Mouse (Mus musculus) CH12.LX (cell line): Measurements from ENCODE around the gene Xpo4. TPM values are rescaled to one million over a fixed set of nuclear protein-coding genes. Genes with fewer than 3 reads are reported as not detected.
A peak's percentile ranks its signal among the peaks of the same experiment; 100 is the strongest.

ENCODE experiments used
- DNase-seq: peaks from one replicate; pipeline ENCODE4 v3.0.0-alpha.2; 2013; ENCODE audit errors: extremely low read depth
- H3K27ac ChIP-seq: 2 replicates; pipeline ENCODE4 v1.5.1; 2012; ENCODE audit warnings: low read depth, mild to moderate bottlenecking, control low read depth, moderate library complexity; ENCODE audit not compliant: insufficient read depth
- H3K27me3 ChIP-seq: replicated peaks from 2 replicates; pipeline ENCODE3; 2012; ENCODE audit warnings: inconsistent platforms
- H3K36me3 ChIP-seq, 2 experiments: replicated peaks in 1 of 2; 2 replicates each; pipeline versions ENCODE3 to v1.6.1; 2012; ENCODE audit warnings: inconsistent platforms in 1 of 2, low read length in 1 of 2, mild to moderate bottlenecking in 1 of 2, mixed read lengths in 1 of 2, moderate library complexity in 1 of 2; ENCODE audit not compliant: control insufficient read depth in 1 of 2, insufficient read depth in 1 of 2
- H3K4me1 ChIP-seq, 2 experiments: 2 replicates each; pipeline ENCODE4 v1.6.1; 2012; ENCODE audit warnings: inconsistent platforms in 1 of 2, moderate library complexity in 1 of 2; ENCODE audit not compliant: insufficient read depth in 2 of 2, control insufficient read depth in 1 of 2
- H3K4me2 ChIP-seq: 2 replicates; pipeline ENCODE4 v1.6.1; 2012; ENCODE audit warnings: low read depth, mild to moderate bottlenecking, control low read depth; ENCODE audit not compliant: poor library complexity, insufficient read depth, severe bottlenecking
- H3K4me3 ChIP-seq, 3 experiments: fragments of 150-350 bp in 1 of 3; sonication (generic) in 1 of 3; replicated peaks in 1 of 3; 2 replicates each; pipeline versions ENCODE3 to v1.5.1; 2011 to 2012; ENCODE audit warnings: low read depth in 2 of 3, low read length in 2 of 3, mild to moderate bottlenecking in 2 of 3, moderate library complexity in 2 of 3, control low read depth in 1 of 3, improper control_type of control experiment in 1 of 3, inconsistent platforms in 1 of 3, mixed read lengths in 1 of 3; ENCODE audit not compliant: poor library complexity in 1 of 3
- H3K79me2 ChIP-seq: replicated peaks from 2 replicates; pipeline ENCODE4 v1.6.1; 2012; ENCODE audit warnings: mild to moderate bottlenecking, moderate library complexity; ENCODE audit not compliant: control insufficient read depth, poor library complexity, insufficient read depth, severe bottlenecking; ENCODE audit errors: extremely low read depth
- H3K9ac ChIP-seq: 2 replicates; pipeline ENCODE4 v1.6.1; 2012; ENCODE audit warnings: low read depth, mild to moderate bottlenecking, control low read depth, moderate library complexity; ENCODE audit not compliant: insufficient read depth
- H3K9me3 ChIP-seq: replicated peaks from 2 replicates; pipeline ENCODE3; 2012; ENCODE audit warnings: low read length, inconsistent platforms, mixed read lengths
- CHD2 ChIP-seq: IDR thresholded peaks from 2 replicates; pipeline ENCODE4 v1.6.1; 2011; ENCODE audit warnings: low read length, improper control_type of control experiment
- CTCF ChIP-seq, 2 experiments: IDR thresholded peaks in 1 of 2; conservative IDR thresholded peaks in 1 of 2; 2 replicates each; pipeline ENCODE4 v1.5.1; 2011 to 2012; ENCODE audit warnings: low read depth in 2 of 2, low read length in 2 of 2, improper control_type of control experiment in 1 of 2, inconsistent platforms in 1 of 2, mild to moderate bottlenecking in 1 of 2, moderate library complexity in 1 of 2
- EP300 ChIP-seq: IDR thresholded peaks from 2 replicates; pipeline ENCODE4 v1.6.1; 2011; ENCODE audit warnings: low read length, improper control_type of control experiment
- ETS1 ChIP-seq: conservative IDR thresholded peaks from 2 replicates; pipeline ENCODE4 v1.6.1; 2012; ENCODE audit warnings: low read depth, mild to moderate bottlenecking, inconsistent platforms, low read length, improper control_type of control experiment, moderate library complexity
- GABPA ChIP-seq: IDR thresholded peaks from 2 replicates; pipeline ENCODE4 v1.6.1; 2012; ENCODE audit warnings: low read depth, low read length, improper control_type of control experiment, inconsistent platforms; ENCODE audit not compliant: insufficient replicate concordance
- JUN ChIP-seq: IDR thresholded peaks from 2 replicates; pipeline ENCODE4 v1.6.1; 2011; ENCODE audit warnings: low read depth, mild to moderate bottlenecking, low read length, improper control_type of control experiment, moderate library complexity; ENCODE audit not compliant: insufficient read depth
- JUND ChIP-seq: conservative IDR thresholded peaks from 2 replicates; pipeline ENCODE4 v1.6.1; 2011; ENCODE audit warnings: low read depth, low read length, improper control_type of control experiment
- MEF2A ChIP-seq: IDR thresholded peaks from 2 replicates; pipeline ENCODE4 v1.6.1; 2014; ENCODE audit warnings: low read depth, mild to moderate bottlenecking, inconsistent platforms, low read length, improper control_type of control experiment, borderline replicate concordance
- PAX5 ChIP-seq: IDR thresholded peaks from 2 replicates; pipeline ENCODE4 v1.6.1; 2012; ENCODE audit warnings: low read length, inconsistent platforms, mixed read lengths
- RAD21 ChIP-seq: IDR thresholded peaks from 2 replicates; pipeline ENCODE4 v1.6.1; 2011; ENCODE audit warnings: low read depth, mild to moderate bottlenecking, low read length, improper control_type of control experiment, moderate library complexity
- SIN3A ChIP-seq: IDR thresholded peaks from 2 replicates; pipeline ENCODE4 v1.6.1; 2012; ENCODE audit warnings: low read length, improper control_type of control experiment, inconsistent platforms
- SMC3 ChIP-seq: IDR thresholded peaks from 2 replicates; pipeline ENCODE4 v1.6.1; 2011; ENCODE audit warnings: low read depth, low read length, improper control_type of control experiment
- ZC3H11A ChIP-seq: IDR thresholded peaks from 2 replicates; pipeline ENCODE4 v1.6.1; 2012; ENCODE audit warnings: low read depth, mild to moderate bottlenecking, inconsistent platforms, low read length, improper control_type of control experiment
- ZNF384 ChIP-seq: IDR thresholded peaks from 2 replicates; pipeline ENCODE4 v1.6.1; 2012; ENCODE audit warnings: low read depth, low read length, improper control_type of control experiment, inconsistent platforms
- dilution Hi-C: fragments of 300-500 bp; cut with MboI; formaldehyde crosslinking; loops from 2 replicates; pipeline ENCODE4 v1.14.3; 2020; ENCODE audit warnings: low sequenced_read_pairs; ENCODE audit not compliant: extremely low pct_unique_long_range_greater_than_20kb, extremely low pct_ligation_motif_present
- in situ Hi-C: fragments of 300-500 bp; cut with MboI; formaldehyde crosslinking; loops from 3 replicates; pipeline ENCODE4 v1.14.3; 2019; ENCODE audit warnings: low sequenced_read_pairs, low pct_ligation_motif_present, low pct_unique_long_range_greater_than_20kb, mixed read lengths
- polyA plus RNA-seq: library from polyadenylated mRNA; unstranded; fragments of >175 nt; gene quantifications from 2 replicates; pipeline ENCODE4 v1.2.1, GENCODE M21; 2012; ENCODE audit warnings: low read depth; ENCODE audit not compliant: insufficient read length
- total RNA-seq, 2 experiments: library from RNA; depleted of rRNA; stranded (reverse); fragments of 300-350 nt in 1 of 2; fragments of >200 nt in 1 of 2; gene quantifications; 2 replicates each; pipeline ENCODE4 v1.2.3; 2012 to 2014

Gene Xpo4
- total and polyA plus RNA-seq, 3 experiments: 30.2 to 47.3 (median 43.0) TPM

- DNase-seq: no peak
- H3K4me2 ChIP-seq: no peak overlapping the region
- no peaks in the 10 kb centered on the region for H3K9me3 ChIP-seq
- no peaks in the 10 kb centered on the region for H3K79me2 ChIP-seq
- H3K36me3 ChIP-seq: no peaks in the 10 kb centered on the region
- peaks cover 2% of the 10 kb centered on the region for H3K27me3 ChIP-seq
- in situ Hi-C loops (no loop called here), dilution Hi-C loops (no loop called here)
- no peak overlapping the region for H3K4me3 ChIP-seq
- TF ChIP-seq JUN (no peak), ETS1 (no peak), RAD21 (no peak), CHD2 (no peak), MEF2A (no peak), ZNF384 (no peak), EP300 (no peak), JUND (no peak), PAX5 (no peak)
- no peak overlapping the region for H3K27ac ChIP-seq
- peaks cover 0 to 4% of the 10 kb centered on the region in 2 experiments; a peak in 1 of 4 replicates for H3K4me1 ChIP-seq
- H3K9ac ChIP-seq: no peak overlapping the region
Observed at GRCm38 (mm10) chr14:57687441-57687840, 22.2 kb upstream of the Xpo4 start.

GRCm38 (mm10) chr14:57686647-57687046, 21.4 kb upstream of the Xpo4 start:
- peaks cover 0 to 4% of the 10 kb centered on the region in 2 experiments; a peak in 1 of 4 replicates for H3K4me1 ChIP-seq
- in situ Hi-C loops: no loop called here
- DNase-seq: no peak
- no peak for TF ChIP-seq SIN3A
- dilution Hi-C loops: no loop called here
- H3K4me2 ChIP-seq: no peak overlapping the region
- peaks cover 2% of the 10 kb centered on the region for H3K27me3 ChIP-seq
- H3K4me3 ChIP-seq: no peak overlapping the region
- no peak overlapping the region for H3K9ac ChIP-seq
- no peaks in the 10 kb centered on the region for H3K9me3 ChIP-seq
- no peak overlapping the region for H3K27ac ChIP-seq
- no peaks in the 10 kb centered on the region for H3K79me2 ChIP-seq
- no peaks in the 10 kb centered on the region for H3K36me3 ChIP-seq

GRCm38 (mm10) chr14:57684579-57684978, 19.3 kb upstream of the Xpo4 start:
- H3K4me2 ChIP-seq: no peak overlapping the region
- H3K9me3 ChIP-seq: no peaks in the 10 kb centered on the region
- dilution Hi-C loops (no loop called here), in situ Hi-C loops (loop anchor here (5.0 kb wide), 1 partner anchor 233 kb away; no protein-coding TSS in a partner anchor)
- H3K79me2 ChIP-seq: no peaks in the 10 kb centered on the region
- no peak overlapping the region for H3K4me3 ChIP-seq
- no peak overlapping the region for H3K9ac ChIP-seq
- peak; percentile 67 for DNase-seq
- TF ChIP-seq GABPA (no peak), CTCF (conservative IDR thresholded peaks at IDR 0.05 in 1 of 2, IDR thresholded peaks at IDR 0.05 in 1 of 2; ENCODE audit: low read depth in 2 of 2, low read length in 2 of 2) (peak; percentile 86 to 91), RAD21 (peak; percentile 74), ZC3H11A (peak; percentile 45; the same call in 1 of the 2 replicates), SMC3 (peak; percentile 80)
- H3K27me3 ChIP-seq: peaks cover 2% of the 10 kb centered on the region
- peaks cover 0 to 4% of the 10 kb centered on the region in 2 experiments; a peak in 1 of 4 replicates for H3K4me1 ChIP-seq
- H3K36me3 ChIP-seq: no peaks in the 10 kb centered on the region
- no peak overlapping the region for H3K27ac ChIP-seq
